In genomic region chr8:11253556-11253955, GRCm38 (mm10) we compare ENCODE assay signal across 8 mouse cellular contexts. TPM values are rescaled to one million over a fixed set of nuclear protein-coding genes. Genes with fewer than 3 reads are reported as not detected.
DNase-seq lines count a peak whose midpoint lies in the region; ATAC-seq and TF ChIP-seq lines count a peak whose summit lies in the region.

No protein-coding gene starts in this region.

- 81% methylated on average over 1 of the region's 1 CpGs for WGBS in bone marrow, adult 2 months
- 50% methylated on average over 1 of the region's 1 CpGs for WGBS in heart, embryonic 13.5 days
- 67% methylated on average over 1 of the region's 1 CpGs for WGBS in liver, embryonic 14.5 days (ENCODE audit: insufficient replicate concordance)

- no peak overlapping the region for H3K4me2 ChIP-seq in heart, embryonic 13.5 days
- H3K4me2 ChIP-seq in liver, embryonic 14.5 days (ENCODE audit: low read depth), result no peak overlapping the region

- H3K9ac ChIP-seq in heart, embryonic 13.5 days, result 0 out of 2 replicates have a peak overlapping the region, but pooled peaks have one; percentile 37
- no peak overlapping the region for H3K9ac ChIP-seq in liver, embryonic 14.5 days (replicated peaks)

- H3K36me3 ChIP-seq in heart, embryonic 13.5 days, result no peaks in the 10 kb centered on the region
- no peaks in the 10 kb centered on the region for H3K36me3 ChIP-seq in liver, embryonic 14.5 days (replicated peaks; ENCODE audit: control insufficient read depth, insufficient read depth, low read depth)

- no peaks in the 10 kb centered on the region for H3K9me3 ChIP-seq in heart, embryonic 13.5 days
- no peaks in the 10 kb centered on the region for H3K9me3 ChIP-seq in liver, embryonic 14.5 days (ENCODE audit: control insufficient read depth, low read length)

- peak; percentile 60 to 69 for DNase-seq in B cell, adult 2 months
- peak; percentile 90 for DNase-seq in kidney, postnatal 14 days
- peak in 2 of 3 experiments; percentile 7 to 20 for DNase-seq in liver, embryonic 14.5 days (ENCODE audit: low read depth in 3 of 3, low spot score in 3 of 3)
- peak; percentile 45 for DNase-seq in ovary, adult 18-20 months (ENCODE audit: low spot score)
- peak; percentile 48 for DNase-seq in thymus, postnatal 0 days (ENCODE audit: low spot score)

- peak; percentile 91 for TF ChIP-seq CTCF in bone marrow, adult 2 months (IDR thresholded peaks at IDR 0.05; ENCODE audit: control insufficient read depth, insufficient read depth, low read length)
- peak; percentile 92 for TF ChIP-seq CTCF in liver, embryonic 14.5 days (IDR thresholded peaks at IDR 0.05; ENCODE audit: low read depth)

- TF ChIP-seq EP300 in liver, embryonic 14.5 days (IDR thresholded peaks at IDR 0.05; ENCODE audit: low read depth), result no peak

- peaks cover 5% of the 10 kb centered on the region for H3K4me1 ChIP-seq in bone marrow, adult 2 months (ENCODE audit: control insufficient read depth, insufficient read depth, low read length)
- peaks cover 97% of the 10 kb centered on the region for H3K4me1 ChIP-seq in heart, embryonic 13.5 days
- H3K4me1 ChIP-seq in liver, embryonic 14.5 days (replicated peaks; ENCODE audit: control insufficient read depth in 2 of 2, insufficient read depth in 2 of 2, low read length in 1 of 2), result peaks cover 0 to 7% of the 10 kb centered on the region in 2 experiments; a peak in 2 of 4 replicates

- H3K27ac ChIP-seq in bone marrow, adult 2 months (ENCODE audit: control insufficient read depth, insufficient read depth, low read depth, low read length, poor library complexity), result no peak overlapping the region
- peak overlapping the region; percentile 79 for H3K27ac ChIP-seq in heart, embryonic 13.5 days (replicated peaks)
- H3K27ac ChIP-seq in liver, embryonic 14.5 days, result no peak overlapping the region

- TF ChIP-seq POLR2A in bone marrow, adult 2 months (IDR thresholded peaks at IDR 0.05; ENCODE audit: borderline replicate concordance, control insufficient read depth, low read depth, low read length), result no peak

- H3K27me3 ChIP-seq in heart, embryonic 13.5 days (replicated peaks), result no peaks in the 10 kb centered on the region
- no peaks in the 10 kb centered on the region for H3K27me3 ChIP-seq in liver, embryonic 14.5 days (ENCODE audit: control insufficient read depth, insufficient read depth, low read length)

- no peak overlapping the region for H3K4me3 ChIP-seq in bone marrow, adult 2 months (replicated peaks; ENCODE audit: control insufficient read depth, low read depth, low read length)
- no peak overlapping the region for H3K4me3 ChIP-seq in heart, embryonic 13.5 days
- H3K4me3 ChIP-seq in liver, embryonic 14.5 days (ENCODE audit: insufficient read depth in 1 of 2, low read depth in 2 of 2, low read length in 2 of 2), result no peak overlapping the region

- ATAC-seq in erythroblast, adult 5-6 weeks (replicated peaks; ENCODE audit: low FRiP score, poor library complexity, severe bottlenecking), result peak; percentile 79
- ATAC-seq in heart, embryonic 13.5 days (ENCODE audit: extremely low read depth, insufficient number of reproducible peaks, low FRiP score, low TSS enrichment), result no peak
- ATAC-seq in liver, embryonic 14.5 days (ENCODE audit: insufficient read depth), result no peak

RNA-seq across cellular contexts. Expression of gene Col4a2, which starts 59.0 kb away (rescaled TPM):
- polyA plus RNA-seq in bone marrow, adult 2 months (2011; ENCODE audit: insufficient read depth, insufficient read length, low replicate concordance, missing spikeins), result 3.9 and 4.4 TPM in 2 replicates
- total RNA-seq in erythroblast, adult 5-6 weeks (2015; ENCODE audit: low replicate concordance), result not detected in 2 replicates
- 0.42 TPM in 1 of 2 replicates, not detected in the other for total RNA-seq in erythroblast, adult 5-6 weeks (2017; ENCODE audit: low replicate concordance)
- polyA plus RNA-seq in heart, embryonic 13.5 days (2015; fragmentation: Nextera tagmentation; extraction: Ambion mirVana), result 66.9 and 71.5 TPM in 2 replicates
- polyA plus RNA-seq in liver, embryonic 14.5 days (2012; rRNA removed), result 4.7 TPM in 2 replicates
- 4.9 and 5.3 TPM in 2 replicates for polyA plus RNA-seq in liver, embryonic 14.5 days (2014; fragmentation: Nextera tagmentation; extraction: Ambion mirVana)
- polyA plus RNA-seq in thymus, postnatal 0 days (2015; fragmentation: Nextera tagmentation; extraction: Ambion mirVana), result 25.4 and 27.8 TPM in 2 replicates

RNA-seq across cellular contexts. Expression of gene Col4a1, which starts 59.1 kb away (rescaled TPM):
- 6.7 and 12.7 TPM in 2 replicates for polyA plus RNA-seq in bone marrow, adult 2 months (2011; ENCODE audit: insufficient read depth, insufficient read length, low replicate concordance, missing spikeins)
- total RNA-seq in erythroblast, adult 5-6 weeks (2015; ENCODE audit: low replicate concordance), result 0.38 TPM in 1 of 2 replicates, not detected in the other
- 0.34 and 0.42 TPM in 2 replicates for total RNA-seq in erythroblast, adult 5-6 weeks (2017; ENCODE audit: low replicate concordance)
- polyA plus RNA-seq in heart, embryonic 13.5 days (2015; fragmentation: Nextera tagmentation; extraction: Ambion mirVana), result 164 TPM in 2 replicates
- polyA plus RNA-seq in liver, embryonic 14.5 days (2012; rRNA removed), result 15.4 and 16.3 TPM in 2 replicates
- 13.5 and 14.4 TPM in 2 replicates for polyA plus RNA-seq in liver, embryonic 14.5 days (2014; fragmentation: Nextera tagmentation; extraction: Ambion mirVana)
- 56.0 and 57.0 TPM in 2 replicates for polyA plus RNA-seq in thymus, postnatal 0 days (2015; fragmentation: Nextera tagmentation; extraction: Ambion mirVana)

Comparison
In these comparisons a context has a peak if more than half of its experiments do, and no peak if none do; other contexts are left out.
1. DNase-seq: peak in every context shown above with its lines; median percentile 90 in kidney, postnatal 14 days; 64 in B cell, adult 2 months; 48 in thymus, postnatal 0 days; 45 in ovary, adult 18-20 months; 14 in liver, embryonic 14.5 days.